Mouse (Mus musculus) natural killer cell, adult 2 months (primary cell): ENCODE results near the gene Cacng8.
A peak's percentile ranks its signal among the peaks of the same experiment; 100 is the strongest.

Experiments used
- DNase-seq, 2 experiments: peaks; one replicate each; pipeline ENCODE4 v3.0.0; 2022; ENCODE audit warnings: low spot score in 2 of 2

Cacng8 gene

DNA sequence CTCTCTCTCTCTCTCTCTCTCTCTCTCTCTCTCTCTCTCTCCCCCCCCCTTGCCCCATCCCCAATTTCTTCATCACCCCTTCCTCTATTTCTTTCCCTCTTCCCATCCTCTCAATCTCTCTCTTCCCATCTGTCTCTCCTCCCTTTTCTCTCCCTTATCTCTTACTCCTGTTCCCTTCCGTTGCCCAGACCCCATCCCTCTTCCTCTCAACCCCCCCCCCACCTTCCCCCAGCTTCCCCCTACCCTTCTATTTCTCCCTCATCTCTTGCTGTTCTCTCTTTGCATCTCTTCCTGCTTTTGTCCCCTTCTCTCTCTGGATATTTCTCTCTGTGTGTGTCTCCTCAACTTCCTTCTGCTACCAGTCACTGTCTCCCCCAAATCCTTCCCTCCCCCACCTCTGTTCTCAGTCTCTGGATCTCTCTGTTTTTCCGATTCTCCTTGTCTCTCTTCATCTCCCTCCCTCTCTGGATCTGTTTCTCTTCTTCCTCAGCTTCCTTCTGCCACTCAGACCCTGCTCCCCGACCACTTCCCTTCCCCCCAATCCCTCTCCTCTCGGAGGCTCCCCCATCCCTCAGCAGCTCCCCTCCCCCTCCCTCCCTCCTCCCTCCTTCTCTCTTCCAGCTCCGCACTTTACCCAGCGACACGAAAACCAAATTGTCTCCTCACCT lies at the start of gene Cacng8:
TSS of gene Cacng8 (plus strand) at position 271 of the 668 bp plus-strand sequence.
- DNase-seq, result no peak

DNA sequence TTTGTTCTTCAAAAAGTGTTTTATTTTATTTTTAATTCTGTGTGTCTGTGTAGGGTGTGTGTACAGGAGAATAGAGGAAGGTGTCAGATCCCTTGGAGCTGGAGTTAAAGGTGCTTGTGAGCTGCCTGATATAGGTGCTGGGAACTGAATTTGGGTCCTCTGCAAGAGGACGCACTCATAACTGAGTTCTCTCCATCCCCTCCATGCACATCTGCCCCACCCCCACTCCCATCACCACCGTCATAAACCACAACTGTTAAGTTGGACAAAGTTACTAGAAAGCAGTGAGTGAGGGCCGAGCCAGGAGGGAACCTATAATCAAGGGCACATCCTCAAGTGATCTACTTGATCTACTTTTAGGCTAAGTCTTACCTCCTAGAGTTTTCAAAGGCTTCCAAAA lies 46.6 kb upstream of the Cacng8 start:
- no peak for DNase-seq

GRCm38 (mm10) chr7:3345301-3345700 lies 45.2 kb upstream of the Cacng8 start:
- no peak for DNase-seq

DNA sequence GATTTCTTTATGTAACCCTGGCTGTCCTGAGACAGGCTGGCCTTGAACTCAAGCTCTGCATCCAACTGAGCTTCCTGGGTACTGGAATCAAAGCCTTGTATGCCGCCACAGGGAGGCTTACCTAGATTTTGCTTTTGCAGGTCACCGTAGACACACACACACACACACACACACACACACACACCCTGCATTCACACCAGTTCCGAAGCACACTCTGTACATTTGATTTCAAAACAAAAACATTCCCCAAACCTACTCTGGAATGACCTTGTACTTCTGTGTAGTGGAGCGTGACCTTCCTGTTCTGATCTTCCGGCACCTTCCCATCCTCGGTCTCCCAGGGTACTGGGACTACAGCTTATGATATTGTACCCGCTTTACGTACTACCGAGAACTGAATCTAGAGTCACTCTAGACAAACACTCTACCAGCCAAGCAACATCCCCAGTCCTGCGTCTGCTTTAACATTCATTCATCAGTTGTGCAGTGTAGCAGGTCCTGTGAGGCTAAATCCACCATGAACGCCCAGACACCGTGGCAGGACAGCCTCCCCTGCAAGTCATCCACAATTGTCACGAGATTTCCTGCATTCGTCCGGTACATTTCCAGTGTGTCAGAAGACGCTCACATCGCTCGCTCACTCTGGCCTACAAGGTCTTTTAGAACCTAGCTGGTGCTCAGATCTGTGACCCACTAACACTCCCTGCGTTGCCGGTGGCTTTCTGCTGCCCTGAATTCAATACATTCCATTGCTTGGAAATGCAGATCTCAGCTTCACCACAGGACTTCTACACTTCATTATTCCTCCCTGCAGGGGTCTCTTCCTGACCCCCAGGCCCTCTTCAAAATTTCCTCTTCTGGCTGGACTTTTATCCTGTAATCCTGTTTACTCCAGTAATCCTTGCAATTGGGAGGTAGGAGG lies 42.9 kb upstream of the Cacng8 start:
- no peak for DNase-seq

DNA sequence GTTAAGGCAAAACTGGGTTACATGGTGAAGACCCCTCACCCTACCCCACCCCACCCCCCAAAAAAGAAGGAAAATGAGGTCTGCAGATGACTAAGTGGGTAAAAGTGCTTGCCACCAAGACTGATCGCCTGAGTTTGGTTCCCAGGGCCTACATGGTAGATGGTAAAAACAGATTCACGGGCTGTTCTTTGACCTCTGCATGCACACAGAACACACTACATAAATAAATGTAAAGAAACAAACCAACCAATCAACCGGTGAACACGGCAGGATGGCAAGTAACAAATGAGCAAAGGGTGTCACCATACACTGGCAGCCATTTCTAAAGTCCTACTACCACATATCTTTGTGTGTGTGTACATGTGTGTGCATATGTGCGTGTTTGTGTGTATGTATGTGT lies 42.2 kb upstream of the Cacng8 start:
- no peak for DNase-seq

DNA sequence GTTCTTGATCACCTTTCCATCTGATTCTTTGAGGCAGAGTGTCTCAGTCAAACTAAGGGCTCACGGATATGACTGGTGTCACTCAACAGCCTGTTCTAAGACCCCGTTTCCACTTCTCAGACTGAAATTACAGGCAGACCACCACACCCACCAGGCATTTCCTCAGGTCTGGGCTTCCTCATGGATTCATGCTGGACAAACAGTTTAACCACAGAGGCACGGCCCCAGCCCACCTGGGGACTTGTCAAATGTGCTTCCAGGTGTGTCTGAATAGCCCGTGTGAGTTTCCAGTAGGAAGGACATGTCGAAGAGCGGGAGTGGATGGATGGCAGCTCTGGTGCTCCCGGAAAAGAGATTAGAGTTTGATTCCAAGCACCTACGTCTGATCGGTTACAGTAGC lies 40.7 kb upstream of the Cacng8 start:
- no peak for DNase-seq

- no peak for DNase-seq
These were observed 38.9 kb upstream of the Cacng8 start for GRCm38 (mm10) chr7:3351536-3351935.

DNA sequence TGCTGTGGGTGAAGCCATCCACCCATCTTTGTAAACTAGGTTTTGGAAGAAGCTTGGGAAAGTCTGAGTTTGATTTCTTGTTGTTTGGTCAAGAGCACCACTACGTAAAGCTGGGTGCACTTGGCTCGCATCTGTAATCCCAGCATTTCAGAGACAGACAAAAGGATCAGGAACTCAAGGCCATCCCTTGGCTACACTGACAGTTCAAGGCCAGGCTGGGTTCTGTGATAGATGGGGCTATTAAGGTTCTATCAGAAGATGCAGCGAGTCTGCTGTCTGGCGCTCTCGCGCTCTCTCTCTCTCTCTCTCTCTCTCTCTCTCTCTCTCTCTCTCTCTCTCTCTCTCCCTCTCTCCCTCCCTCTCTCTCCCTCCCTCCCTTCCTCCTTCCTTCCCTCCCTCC lies 35.6 kb upstream of the Cacng8 start:
- DNase-seq, result no peak

DNA sequence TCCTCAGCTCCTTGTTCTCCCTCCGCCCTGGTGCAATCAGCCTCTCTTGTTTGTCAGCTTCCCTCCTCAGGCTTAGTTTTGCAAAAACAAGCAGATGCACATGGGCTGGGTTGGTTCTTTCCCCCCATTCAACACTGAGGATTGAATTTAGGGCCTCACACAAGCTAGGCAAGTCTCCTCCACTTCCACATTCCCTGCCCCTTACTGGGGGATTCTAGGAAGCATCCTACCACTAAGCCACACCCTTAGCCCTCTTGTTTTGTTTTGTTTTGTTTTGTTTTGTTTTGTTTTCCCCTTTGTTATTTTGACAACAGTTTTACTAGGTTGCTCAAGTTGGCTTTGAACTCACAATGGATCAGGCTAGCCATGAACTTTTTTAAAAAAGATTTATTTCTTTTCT lies 29.8 kb upstream of the Cacng8 start:
- no peak for DNase-seq

DNA sequence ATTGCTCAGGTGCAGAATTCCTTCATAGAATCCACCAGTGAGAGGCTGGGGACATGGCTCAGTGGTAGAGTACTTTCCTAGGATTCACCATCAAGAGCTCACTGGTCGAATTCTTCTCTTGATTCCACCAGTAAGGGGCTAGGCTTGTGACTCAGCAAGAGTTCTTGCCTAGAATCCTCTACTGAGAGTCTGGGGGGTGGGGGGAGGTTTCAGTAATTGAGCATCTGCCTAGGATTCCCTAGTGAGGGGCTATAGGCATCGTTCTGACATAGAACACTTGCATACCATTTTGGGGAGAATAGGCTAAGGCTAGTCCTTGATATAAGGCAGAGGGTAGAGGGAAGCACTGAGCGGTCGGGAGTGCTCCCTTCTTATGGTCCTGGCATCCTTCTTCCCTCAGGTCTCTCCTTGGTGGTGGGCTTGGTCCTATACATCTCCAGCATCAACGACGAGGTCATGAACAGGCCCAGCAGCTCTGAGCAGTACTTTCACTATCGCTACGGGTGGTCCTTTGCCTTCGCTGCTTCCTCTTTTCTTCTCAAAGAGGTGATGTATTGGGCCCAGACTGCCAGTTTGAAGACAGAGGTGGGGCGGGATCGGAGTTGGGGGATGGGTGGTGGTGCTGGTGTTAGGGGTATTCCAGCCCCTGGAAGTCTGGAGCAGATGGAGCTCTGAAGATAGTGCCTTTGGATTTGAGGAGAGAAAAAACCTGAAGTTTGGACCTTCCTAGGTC lies 24.8 kb upstream of the Cacng8 start:
- DNase-seq, result no peak

DNA sequence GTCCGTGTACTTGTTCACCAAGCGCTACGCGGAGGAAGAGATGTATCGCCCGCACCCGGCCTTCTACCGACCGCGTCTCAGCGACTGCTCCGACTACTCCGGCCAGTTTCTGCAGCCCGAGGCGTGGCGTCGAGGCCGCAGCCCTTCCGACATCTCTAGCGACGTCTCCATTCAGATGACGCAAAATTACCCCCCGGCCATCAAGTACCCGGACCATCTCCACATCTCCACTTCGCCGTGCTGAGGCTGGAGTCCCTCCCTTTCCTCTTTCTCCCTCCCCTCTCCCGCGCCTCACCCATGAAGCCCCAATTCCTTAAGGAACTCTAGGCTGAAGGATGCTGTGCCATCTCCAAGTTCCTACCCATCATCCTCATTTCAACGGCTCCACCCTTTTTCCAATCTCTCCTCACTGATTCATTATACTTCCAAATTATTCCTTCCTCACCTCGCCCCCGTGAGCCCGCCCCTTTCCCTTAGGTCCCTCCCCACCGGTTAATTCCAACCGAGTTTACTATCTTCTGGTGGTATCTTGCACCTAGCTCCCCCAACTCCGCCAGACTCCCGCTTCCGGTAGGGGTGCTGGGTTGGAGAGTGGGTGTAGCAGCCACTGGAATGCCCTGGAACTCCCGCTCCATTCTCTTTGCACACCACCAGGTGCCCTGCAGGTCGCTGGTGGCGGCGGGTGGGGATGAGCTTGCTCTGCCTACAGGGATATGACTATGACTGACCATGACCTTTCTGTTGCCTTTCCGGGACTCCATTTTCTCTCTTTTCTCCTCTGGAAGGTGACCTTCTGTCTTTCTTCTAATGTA lies 23.6 kb upstream of the Cacng8 start:
- peak; percentile 4 to 8 for DNase-seq

GRCm38 (mm10) chr7:3367569-3367968 lies 22.9 kb upstream of the Cacng8 start:
- no peak for DNase-seq

DNA sequence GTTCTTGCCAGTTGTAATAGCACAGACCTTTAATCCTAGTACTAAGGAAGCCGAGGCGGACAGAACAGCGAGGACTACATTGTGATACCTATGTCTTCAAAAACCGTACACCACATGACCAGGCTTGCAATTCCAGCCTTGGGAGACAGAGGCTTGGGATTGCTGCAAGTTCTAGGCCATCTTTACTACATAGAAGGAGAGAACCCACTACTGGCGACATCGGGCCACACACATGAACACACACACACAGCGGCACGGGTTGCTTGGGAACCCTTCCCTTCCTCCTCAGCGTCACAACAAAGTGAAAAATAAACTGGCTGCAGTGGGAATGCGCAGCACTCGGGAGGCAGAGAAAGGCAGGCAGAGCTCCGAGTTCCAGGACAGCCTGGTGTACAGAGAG lies 22.2 kb upstream of the Cacng8 start:
- no peak for DNase-seq

GRCm38 (mm10) chr7:3369189-3369588 lies 21.3 kb upstream of the Cacng8 start:
- DNase-seq, result no peak

GRCm38 (mm10) chr7:3370407-3370806 lies 20.1 kb upstream of the Cacng8 start:
- no peak for DNase-seq

DNA sequence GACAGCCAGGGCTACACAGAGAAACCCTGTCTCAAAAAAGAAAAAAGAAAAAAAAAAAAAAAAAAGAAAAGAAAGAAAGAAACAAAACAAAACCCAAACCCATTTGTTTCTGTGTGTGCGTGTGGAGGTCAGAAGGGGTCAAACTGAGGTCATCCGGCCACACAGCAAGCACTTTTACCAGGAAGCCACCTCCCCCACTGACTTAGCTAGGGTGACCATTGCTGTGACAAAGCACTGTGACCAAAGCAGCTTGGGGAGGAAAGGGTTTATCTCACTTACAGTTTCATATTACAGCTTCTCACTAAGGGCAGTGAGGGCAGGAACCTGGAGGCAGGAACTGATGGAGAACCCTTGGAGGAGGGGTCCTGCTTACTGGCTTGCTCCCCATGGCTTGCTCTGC lies 18.1 kb upstream of the Cacng8 start:
- DNase-seq, result no peak

GRCm38 (mm10) chr7:3373754-3374153 lies 16.7 kb upstream of the Cacng8 start:
- DNase-seq, result no peak

DNA sequence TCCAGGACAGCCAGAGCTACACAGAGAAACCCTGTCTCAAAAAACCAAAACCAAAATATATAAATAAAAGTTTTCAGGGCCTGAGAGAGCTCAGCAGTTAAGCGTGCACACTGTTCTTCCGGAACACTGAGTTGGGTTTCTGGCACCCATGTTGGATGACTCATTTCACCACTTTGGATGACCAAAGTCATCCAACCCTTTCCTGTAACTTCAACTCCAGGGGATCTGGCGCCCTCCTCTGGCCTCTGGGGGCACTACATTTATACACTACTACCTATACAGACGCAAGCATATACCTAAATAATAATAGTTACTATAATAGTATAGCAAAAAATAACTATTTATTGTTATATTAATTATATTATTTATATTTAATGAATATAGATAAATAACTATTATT lies 13.7 kb upstream of the Cacng8 start:
- DNase-seq, result peak in 1 of 2 experiments; percentile 39

DNA sequence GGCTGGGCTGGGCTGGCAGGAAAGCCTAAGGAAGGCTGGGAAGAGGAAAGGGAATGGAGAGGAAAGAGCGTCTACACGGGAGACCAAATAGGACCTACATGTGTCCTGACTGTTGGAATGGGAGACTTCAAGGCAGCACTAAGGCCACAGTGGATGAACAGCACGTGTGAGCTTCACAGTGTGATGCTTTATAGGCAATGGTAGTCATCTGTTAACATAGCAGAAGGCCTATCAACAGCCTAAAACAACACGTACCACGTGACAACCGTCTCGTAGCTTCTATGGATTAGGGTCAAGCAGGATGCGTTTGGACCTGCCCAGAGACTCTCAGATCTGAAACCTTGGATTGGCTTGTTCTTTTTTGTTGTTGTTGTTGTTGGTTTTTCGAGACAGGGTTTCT lies 8.4 kb upstream of the Cacng8 start:
- no peak for DNase-seq

DNA sequence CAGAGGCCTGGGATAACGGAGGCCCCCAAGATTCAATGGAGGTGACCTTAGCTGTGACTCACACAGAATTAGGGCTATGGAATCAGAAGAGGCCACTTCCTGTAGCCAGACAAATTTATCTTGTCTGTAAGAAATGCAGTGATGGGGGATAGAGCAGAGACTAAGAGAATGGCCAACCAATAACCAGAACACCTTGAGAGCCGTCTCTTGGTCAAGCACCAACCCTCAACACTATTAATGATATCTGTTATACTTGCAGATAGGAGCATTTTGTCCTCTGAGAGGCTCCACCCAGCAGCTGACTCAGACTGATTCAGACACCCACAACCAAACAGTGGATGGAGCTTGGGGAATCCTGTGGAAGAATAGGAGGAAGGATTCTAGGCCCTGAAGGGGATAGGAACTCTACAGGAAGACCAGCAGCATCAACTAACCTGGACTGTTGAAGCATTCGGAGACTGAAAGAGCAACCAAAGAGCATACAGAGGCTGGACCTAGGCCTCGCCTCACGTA lies 5.6 kb upstream of the Cacng8 start:
- DNase-seq, result no peak

- no peak for DNase-seq
These were observed 4.3 kb upstream of the Cacng8 start for GRCm38 (mm10) chr7:3386036-3386730.
